Mouse (Mus musculus) kidney, postnatal 25 days (tissue): ENCODE measurements around the gene Mettl8.

Experiments
- DNase-seq, 2 experiments: peaks; one replicate each; pipeline ENCODE4 v3.0.0; 2021; ENCODE audit warnings: mixed read lengths in 2 of 2

The Mettl8 gene

GRCm38 (mm10) chr2:70924049-70924448, 131.3 kb downstream of the Mettl8 start:
- no peak for DNase-seq

- DNase-seq, result no peak
These were observed 132.6 kb downstream of the Mettl8 start for GRCm38 (mm10) chr2:70922814-70923213.

GRCm38 (mm10) chr2:70920937-70921596, 134.3 kb downstream of the Mettl8 start:
- DNase-seq, result no peak

- no peak for DNase-seq
These were observed 135.4 kb downstream of the Mettl8 start for GRCm38 (mm10) chr2:70919913-70920522.

GRCm38 (mm10) chr2:70918516-70918915, 136.9 kb downstream of the Mettl8 start:
- no peak for DNase-seq
